Mouse (Mus musculus): ENCODE results near the gene Olfr923. TPM values are rescaled to one million over a fixed set of nuclear protein-coding genes. Genes with fewer than 3 reads are reported as not detected.
"Not testable (repeated sequence)": the region's sequence is repeated elsewhere in the genome, so short reads cannot be mapped to it uniquely, and the experiment has no call there.

Gene Olfr923
- polyA plus RNA-seq (2016; fragmentation: Nextera tagmentation; extraction: Ambion mirVana) = not detected in 2 replicates

DNA sequence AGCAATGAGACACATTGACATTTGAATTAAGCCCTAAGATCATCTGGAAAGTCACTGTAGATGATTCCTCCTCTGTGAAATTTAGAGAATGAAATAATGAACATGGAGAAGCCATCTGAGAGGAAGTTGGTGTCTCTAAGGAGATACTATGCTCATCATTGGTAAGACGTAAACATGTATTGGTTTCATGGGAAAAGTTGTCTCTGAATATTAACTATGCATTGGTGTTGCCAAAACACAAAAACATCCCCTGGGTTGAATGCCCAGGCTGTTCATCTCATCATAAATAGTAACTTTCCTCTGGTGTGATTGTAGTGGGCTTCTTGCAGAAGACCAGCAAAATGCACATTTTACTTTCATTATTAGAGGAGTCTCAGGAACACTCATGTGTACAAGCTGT lies at the start of gene Olfr923:
TSS of gene Olfr923 (plus strand) at position 301 of the 400 bp plus-strand sequence.
- Histone ChIP-seq H3K27me3 (no peaks in the 10 kb centered on the region), H3K9me3 (replicated peaks) (no peaks in the 10 kb centered on the region), H3K4me1 (no peaks in the 10 kb centered on the region), H3K36me3 (no peaks in the 10 kb centered on the region), H3K4me2 (replicated peaks) (no peak within 1 kb of the TSS), H3K27ac (no peak within 1 kb of the TSS), H3K4me3 (no peak within 1 kb of the TSS), H3K9ac (no peak within 1 kb of the TSS)
- 93% methylated on average over 1 of the region's 1 CpGs for WGBS
- ATAC-seq (ENCODE audit: low FRiP score) = no peak

DNA sequence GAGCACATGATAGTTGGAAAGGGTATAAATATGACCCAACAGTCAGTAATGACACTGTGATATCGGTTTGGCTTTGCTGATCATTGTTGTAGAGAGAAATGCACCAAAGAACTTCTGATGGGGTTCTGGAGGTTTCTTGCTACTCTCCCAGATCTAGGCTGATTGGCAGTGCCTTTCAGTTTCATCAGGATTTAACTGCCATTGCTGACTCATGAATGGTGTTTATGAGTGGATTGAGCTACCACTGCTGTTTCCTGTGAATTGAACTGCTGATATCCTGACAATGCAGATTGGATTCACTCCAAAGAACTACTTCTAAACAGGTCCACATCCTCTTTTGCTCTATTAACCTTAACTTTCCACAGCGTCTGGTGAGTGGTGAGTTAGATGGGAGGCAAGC lies 33.7 kb upstream of the Olfr923 start:
- no peak for ATAC-seq (ENCODE audit: low FRiP score)
- Histone ChIP-seq H3K4me2 (replicated peaks) (no peak overlapping the region), H3K9ac (no peak overlapping the region), H3K36me3 (no peaks in the 10 kb centered on the region), H3K27me3 (no peaks in the 10 kb centered on the region), H3K4me1 (no peaks in the 10 kb centered on the region), H3K27ac (no peak overlapping the region), H3K4me3 (no peak overlapping the region), H3K9me3 (replicated peaks) (no peaks in the 10 kb centered on the region)
- 97% methylated on average over 2 of the region's 2 CpGs for WGBS

DNA sequence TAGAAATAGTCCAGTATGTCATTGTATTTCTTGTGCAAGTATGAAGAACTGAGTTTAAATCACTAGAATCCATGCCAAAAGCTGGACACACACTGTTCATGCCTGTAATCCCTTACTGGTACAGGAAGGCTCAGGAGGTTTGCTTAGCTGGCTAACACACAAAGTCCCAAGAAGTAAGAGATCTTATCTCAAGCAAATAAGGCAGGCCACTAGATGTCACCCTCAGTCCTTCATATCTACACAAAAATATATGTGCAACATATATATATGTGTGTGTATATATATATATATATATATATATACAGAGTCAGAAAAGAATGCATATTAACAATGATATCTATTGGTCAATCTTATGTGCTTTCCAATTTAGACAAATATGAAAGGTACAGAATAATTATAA lies 20.6 kb upstream of the Olfr923 start:
- H3K9me3 ChIP-seq (replicated peaks) = no peaks in the 10 kb centered on the region
- H3K4me3 ChIP-seq = no peak overlapping the region
- no peaks in the 10 kb centered on the region for H3K4me1 ChIP-seq
- H3K27ac ChIP-seq = no peak overlapping the region
- H3K9ac ChIP-seq = no peak overlapping the region
- H3K27me3 ChIP-seq = no peaks in the 10 kb centered on the region
- H3K4me2 ChIP-seq (replicated peaks) = no peak overlapping the region
- no peak for ATAC-seq (ENCODE audit: low FRiP score)
- no peaks in the 10 kb centered on the region for H3K36me3 ChIP-seq

DNA sequence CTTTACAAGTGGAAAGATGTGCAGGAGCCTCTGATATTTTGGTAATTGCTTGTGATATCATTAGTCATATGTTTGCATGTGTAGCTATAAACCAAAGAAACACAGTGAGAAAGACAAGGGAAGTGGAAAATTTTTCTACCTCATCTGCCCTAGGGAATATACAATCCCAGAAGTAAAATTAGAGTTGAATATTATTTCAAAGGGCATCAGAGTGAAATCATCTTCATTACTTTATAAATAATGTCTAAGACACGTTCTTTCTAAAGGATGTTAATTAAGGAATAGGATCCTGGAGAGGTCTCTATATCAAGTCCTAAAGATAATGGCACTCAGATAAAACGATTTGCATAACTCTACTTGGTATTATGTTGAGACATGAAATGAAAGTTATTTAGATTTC lies 12.0 kb upstream of the Olfr923 start, which contains the start of gene Olfr922:
TSS of gene Olfr922 (plus strand) at position 301 of the 400 bp plus-strand sequence.
- Histone ChIP-seq H3K9me3 (replicated peaks) (no peaks in the 10 kb centered on the region), H3K27me3 (no peaks in the 10 kb centered on the region), H3K4me1 (no peaks in the 10 kb centered on the region), H3K9ac (no peak within 1 kb of the TSS), H3K4me2 (replicated peaks) (no peak within 1 kb of the TSS), H3K27ac (no peak within 1 kb of the TSS), H3K4me3 (no peak within 1 kb of the TSS), H3K36me3 (no peaks in the 10 kb centered on the region)
- WGBS = 74% methylated on average over 2 of the region's 2 CpGs
- ATAC-seq (ENCODE audit: low FRiP score) = no peak

DNA sequence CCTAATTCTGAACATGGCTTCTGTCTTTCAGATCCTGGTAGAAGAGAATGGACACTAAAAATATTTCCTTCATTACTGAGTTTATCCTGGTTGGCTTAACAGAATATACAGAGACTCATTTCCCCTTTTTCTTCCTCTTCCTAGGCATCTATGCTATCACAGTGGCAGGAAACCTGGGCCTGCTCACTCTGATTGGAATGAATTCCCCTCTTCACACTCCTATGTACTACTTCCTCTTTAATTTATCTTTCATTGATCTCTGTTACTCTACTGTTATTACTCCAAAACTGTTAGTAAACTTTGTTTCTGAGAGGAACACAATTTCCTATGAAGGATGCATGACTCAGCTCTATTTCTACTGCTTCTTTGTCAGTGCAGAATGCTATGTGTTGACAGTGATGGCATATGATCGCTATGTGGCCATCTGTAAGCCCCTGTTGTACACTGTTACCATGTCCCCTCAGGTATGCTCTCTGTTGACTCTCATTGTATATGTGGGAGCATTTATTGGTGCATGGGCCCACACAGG lies 10.8 kb upstream of the Olfr923 start:
- WGBS = 93% methylated on average over 1 of the region's 1 CpGs
- H3K27me3 ChIP-seq = no peaks in the 10 kb centered on the region
- no peak overlapping the region for H3K27ac ChIP-seq
- no peaks in the 10 kb centered on the region for H3K9me3 ChIP-seq (replicated peaks)
- no peak overlapping the region for H3K4me2 ChIP-seq (replicated peaks)
- no peak overlapping the region for H3K4me3 ChIP-seq
- no peaks in the 10 kb centered on the region for H3K4me1 ChIP-seq
- no peak overlapping the region for H3K9ac ChIP-seq
- ATAC-seq (ENCODE audit: low FRiP score) = no peak
- no peaks in the 10 kb centered on the region for H3K36me3 ChIP-seq

DNA sequence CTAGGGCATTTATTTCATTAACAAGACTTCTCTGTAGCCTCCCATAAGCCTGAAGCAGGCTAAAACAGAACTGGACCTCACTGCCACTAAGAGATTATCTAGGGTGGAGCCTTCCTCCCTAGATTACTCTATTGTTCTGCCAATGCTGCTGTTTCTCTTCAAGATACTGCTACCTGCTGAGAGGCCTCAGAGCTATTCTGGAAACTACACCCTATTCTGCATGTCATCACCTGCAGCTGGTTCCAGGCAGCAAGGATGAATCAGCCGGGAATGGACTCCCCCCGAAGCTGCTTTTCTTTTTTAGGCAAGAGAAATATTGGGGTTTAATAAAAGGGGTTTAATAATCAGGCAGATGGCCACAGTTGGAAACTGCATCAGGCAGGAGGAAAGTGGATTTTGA lies 6.7 kb downstream of the Olfr923 start:
- ATAC-seq (ENCODE audit: low FRiP score) = no peak
- H3K27ac ChIP-seq = no peak overlapping the region

DNA sequence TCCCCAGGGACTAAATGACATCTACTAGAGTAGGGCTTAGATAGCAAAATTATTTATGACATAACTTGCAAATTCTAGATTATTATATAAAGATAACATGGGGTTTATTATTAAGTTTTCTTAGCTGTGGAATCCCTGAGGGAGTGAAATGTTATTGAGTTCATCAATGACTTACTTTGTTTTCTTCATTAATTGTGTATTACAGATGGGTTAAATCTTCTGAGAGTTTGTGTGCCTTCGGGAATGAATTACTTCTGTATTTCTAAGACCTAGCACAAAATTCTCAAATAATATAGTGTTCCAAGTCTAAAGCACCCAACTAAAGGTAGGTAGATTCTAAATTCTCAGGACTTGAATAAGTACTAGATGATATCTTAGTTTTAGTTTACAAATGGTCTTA lies 17.8 kb downstream of the Olfr923 start, which contains the start of gene Olfr924:
TSS of gene Olfr924 (plus strand) at position 301 of the 400 bp plus-strand sequence.
- no peaks in the 10 kb centered on the region for H3K9me3 ChIP-seq (replicated peaks)
- H3K9ac ChIP-seq = no peak within 1 kb of the TSS
- H3K4me3 ChIP-seq = no peak within 1 kb of the TSS
- no peaks in the 10 kb centered on the region for H3K4me1 ChIP-seq
- H3K27ac ChIP-seq = no peak within 1 kb of the TSS
- H3K36me3 ChIP-seq = no peaks in the 10 kb centered on the region
- 94% methylated on average over 1 of the region's 1 CpGs for WGBS
- ATAC-seq (ENCODE audit: low FRiP score) = no peak
- H3K4me2 ChIP-seq (replicated peaks) = no peak within 1 kb of the TSS
- no peaks in the 10 kb centered on the region for H3K27me3 ChIP-seq

More for the DNA sequence above, 6.7 kb downstream of the Olfr923 start:
- no peaks in the 10 kb centered on the region for H3K36me3 ChIP-seq
- no peaks in the 10 kb centered on the region for H3K4me1 ChIP-seq
- no peaks in the 10 kb centered on the region for H3K27me3 ChIP-seq
- no peak overlapping the region for H3K9ac ChIP-seq
- WGBS = 75% methylated on average over 2 of the region's 2 CpGs
- no peak overlapping the region for H3K4me2 ChIP-seq (replicated peaks)
- no peak overlapping the region for H3K4me3 ChIP-seq
- H3K9me3 ChIP-seq (replicated peaks) = no peaks in the 10 kb centered on the region

DNA sequence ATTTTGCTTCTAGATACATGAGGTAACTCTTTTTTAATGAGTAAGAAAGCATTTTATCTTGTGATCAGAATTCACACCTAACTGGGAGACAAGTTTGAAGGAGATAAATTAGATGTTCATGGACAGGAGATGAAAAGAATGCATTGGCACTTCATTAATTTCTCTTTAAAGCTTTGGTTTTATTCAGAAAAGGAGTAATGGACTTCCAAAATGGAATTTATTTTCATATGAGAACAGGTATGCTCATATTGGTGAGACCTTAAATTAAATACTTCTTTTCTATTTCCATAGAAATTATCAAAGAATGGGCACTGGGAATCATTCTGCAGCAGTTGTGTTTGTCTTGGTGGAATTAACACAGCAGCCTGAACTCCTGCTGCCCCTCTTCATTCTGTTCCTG lies 28.4 kb downstream of the Olfr923 start, which contains the start of gene Olfr26:
TSS of gene Olfr26 (plus strand) at position 301 of the 400 bp plus-strand sequence.
- Histone ChIP-seq H3K9me3 (replicated peaks) (no peaks in the 10 kb centered on the region), H3K27ac (no peak within 1 kb of the TSS), H3K4me3 (no peak within 1 kb of the TSS), H3K27me3 (no peaks in the 10 kb centered on the region), H3K9ac (no peak within 1 kb of the TSS), H3K4me2 (replicated peaks) (no peak within 1 kb of the TSS), H3K4me1 (no peaks in the 10 kb centered on the region), H3K36me3 (no peaks in the 10 kb centered on the region)
- ATAC-seq (ENCODE audit: low FRiP score) = no peak

DNA sequence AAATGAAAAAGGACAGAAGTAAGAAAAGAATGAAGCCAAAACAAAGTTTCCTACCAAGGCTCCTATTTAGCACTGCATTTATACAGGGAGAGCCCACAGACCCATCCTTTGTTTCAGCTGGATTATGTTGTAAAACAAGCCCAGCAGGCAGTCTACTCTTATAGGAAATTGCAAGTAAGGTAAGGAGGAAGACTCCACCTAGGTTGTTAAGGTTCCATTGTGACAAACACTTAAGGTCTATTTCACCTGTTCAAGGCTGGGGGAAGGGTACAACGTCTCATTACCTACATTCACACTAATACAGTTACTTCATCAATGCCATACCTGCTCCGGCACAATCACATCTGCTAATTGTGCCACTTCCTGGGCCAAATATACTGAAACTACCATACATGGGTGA lies 48.5 kb downstream of the Olfr923 start:
- H3K9ac ChIP-seq; H3K4me1 ChIP-seq; H3K36me3 ChIP-seq; H3K9me3 ChIP-seq (replicated peaks); ATAC-seq (ENCODE audit: low FRiP score); H3K27ac ChIP-seq; H3K4me2 ChIP-seq (replicated peaks); H3K27me3 ChIP-seq; H3K4me3 ChIP-seq: not testable (repeated sequence)
- 54% methylated on average over 2 of the region's 2 CpGs for WGBS

DNA sequence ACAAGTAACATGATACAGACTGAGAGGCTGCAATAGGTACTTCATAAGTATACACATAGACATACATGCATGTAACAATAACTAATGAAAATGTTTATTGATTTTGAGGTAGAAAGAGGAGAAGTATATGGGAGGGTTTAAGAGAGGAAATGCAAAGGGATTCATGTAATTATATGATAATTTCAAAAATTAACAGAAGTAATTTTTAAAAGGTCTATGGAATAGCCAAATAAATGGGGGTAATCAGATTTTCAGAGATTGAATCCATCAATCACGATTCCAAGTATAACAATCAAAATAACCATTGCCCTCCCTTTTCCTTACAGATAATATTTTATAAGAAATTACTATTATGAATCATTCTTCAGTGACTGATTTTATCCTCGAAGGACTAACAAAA lies 50.5 kb downstream of the Olfr923 start, which contains the start of gene Olfr926:
TSS of gene Olfr926 (plus strand) at position 301 of the 400 bp plus-strand sequence.
- WGBS = 69% methylated on average over 2 of the region's 2 CpGs

More for the DNA sequence above, 50.5 kb downstream of the Olfr923 start, which contains the start of gene Olfr926:
- Histone ChIP-seq H3K4me2 (replicated peaks) (no peak within 1 kb of the TSS), H3K36me3 (no peaks in the 10 kb centered on the region), H3K4me3 (no peak within 1 kb of the TSS), H3K9ac (no peak within 1 kb of the TSS), H3K9me3 (replicated peaks) (peaks cover 10% of the 10 kb centered on the region; the same call in 1 of the 2 replicates), H3K27ac (no peak within 1 kb of the TSS), H3K4me1 (no peaks in the 10 kb centered on the region), H3K27me3 (no peaks in the 10 kb centered on the region)
- ATAC-seq (ENCODE audit: low FRiP score) = no peak

Other genes starting within 250 kb of the Olfr923 start
- not detected in 2 replicates for gene Olfr912, start 246.4 kb upstream of the Olfr923 start, polyA plus RNA-seq (2016; fragmentation: Nextera tagmentation; extraction: Ambion mirVana)
- gene Olfr913, start 233.8 kb upstream of the Olfr923 start, polyA plus RNA-seq (2016; fragmentation: Nextera tagmentation; extraction: Ambion mirVana) = not detected in 2 replicates
- not detected in 2 replicates for gene Olfr914, start 221.4 kb upstream of the Olfr923 start, polyA plus RNA-seq (2016; fragmentation: Nextera tagmentation; extraction: Ambion mirVana)
- not detected in 2 replicates for gene Olfr916, start 166.7 kb upstream of the Olfr923 start, polyA plus RNA-seq (2016; fragmentation: Nextera tagmentation; extraction: Ambion mirVana)
- not detected in 2 replicates for gene Olfr917, start 160.7 kb upstream of the Olfr923 start, polyA plus RNA-seq (2016; fragmentation: Nextera tagmentation; extraction: Ambion mirVana)
- not detected in 2 replicates for gene Olfr918, start 151.9 kb upstream of the Olfr923 start, polyA plus RNA-seq (2016; fragmentation: Nextera tagmentation; extraction: Ambion mirVana)
- gene Olfr919, start 122.9 kb upstream of the Olfr923 start, polyA plus RNA-seq (2016; fragmentation: Nextera tagmentation; extraction: Ambion mirVana) = not detected in 2 replicates
- 11.6 and 14.3 TPM in 2 replicates for gene Vwa5a, start 108.3 kb upstream of the Olfr923 start, polyA plus RNA-seq (2016; fragmentation: Nextera tagmentation; extraction: Ambion mirVana)
- gene Olfr920, start 74.2 kb upstream of the Olfr923 start, polyA plus RNA-seq (2016; fragmentation: Nextera tagmentation; extraction: Ambion mirVana) = not detected in 2 replicates
- not detected in 2 replicates for gene Olfr921, start 53.5 kb upstream of the Olfr923 start, polyA plus RNA-seq (2016; fragmentation: Nextera tagmentation; extraction: Ambion mirVana)
- not detected in 2 replicates for gene Olfr922, start 11.9 kb upstream of the Olfr923 start, polyA plus RNA-seq (2016; fragmentation: Nextera tagmentation; extraction: Ambion mirVana)
- gene Olfr924, start 17.9 kb downstream of the Olfr923 start, polyA plus RNA-seq (2016; fragmentation: Nextera tagmentation; extraction: Ambion mirVana) = not detected in 2 replicates
- gene Olfr26, start 28.5 kb downstream of the Olfr923 start, polyA plus RNA-seq (2016; fragmentation: Nextera tagmentation; extraction: Ambion mirVana) = not detected in 2 replicates
- not detected in 2 replicates for gene Olfr926, start 50.6 kb downstream of the Olfr923 start, polyA plus RNA-seq (2016; fragmentation: Nextera tagmentation; extraction: Ambion mirVana)
- gene Olfr930, start 103.3 kb downstream of the Olfr923 start, polyA plus RNA-seq (2016; fragmentation: Nextera tagmentation; extraction: Ambion mirVana) = not detected in 2 replicates
- not detected in 2 replicates for gene Olfr933, start 145.8 kb downstream of the Olfr923 start, polyA plus RNA-seq (2016; fragmentation: Nextera tagmentation; extraction: Ambion mirVana)
- not detected in 2 replicates for gene Olfr934, start 161.8 kb downstream of the Olfr923 start, polyA plus RNA-seq (2016; fragmentation: Nextera tagmentation; extraction: Ambion mirVana)
- gene Olfr935, start 173.1 kb downstream of the Olfr923 start, polyA plus RNA-seq (2016; fragmentation: Nextera tagmentation; extraction: Ambion mirVana) = not detected in 2 replicates
- gene Olfr146, start 196.8 kb downstream of the Olfr923 start, polyA plus RNA-seq (2016; fragmentation: Nextera tagmentation; extraction: Ambion mirVana) = not detected in 2 replicates
- not detected in 2 replicates for gene Olfr937, start 238.4 kb downstream of the Olfr923 start, polyA plus RNA-seq (2016; fragmentation: Nextera tagmentation; extraction: Ambion mirVana)